Mouse (Mus musculus) hindbrain, embryonic 14.5 days (tissue): ENCODE measurements at regions not wholly inside any gene's neighbourhood (a gene's known extent, or its start where the extent isn't known, plus 50 kb on each side); places are given as distances from the start of the nearest gene placed in this dataset.

ENCODE experiments used
- ATAC-seq: fragments of 200-750 bp; cut with Nextera tagmentation; 2 replicates; pipeline ENCODE4 v1.8.0; 2017; ENCODE audit warnings: moderate number of reproducible peaks, mild to moderate bottlenecking, moderate TSS enrichment, moderate library complexity; ENCODE audit not compliant: low FRiP score
- DNase-seq: peaks from one replicate; pipeline ENCODE4 v3.0.0-alpha.2; 2015; ENCODE audit warnings: low spot score
- H3K27ac ChIP-seq: fragments of 300-500 bp; sonication (generic); 2 replicates; pipeline ENCODE4 v1.5.1; 2014; ENCODE audit warnings: mild to moderate bottlenecking, moderate library complexity
- H3K27me3 ChIP-seq: fragments of 300-500 bp; sonication (generic); 2 replicates; pipeline ENCODE4 v1.6.1; 2014; ENCODE audit warnings: mild to moderate bottlenecking, low read length, mixed read lengths; ENCODE audit not compliant: control insufficient read depth, insufficient read depth
- H3K36me3 ChIP-seq: fragments of 300-500 bp; sonication (generic); replicated peaks from 2 replicates; pipeline ENCODE4 v1.6.1; 2014; ENCODE audit not compliant: control insufficient read depth, insufficient read depth
- H3K4me1 ChIP-seq: fragments of 300-500 bp; sonication (generic); replicated peaks from 2 replicates; pipeline ENCODE4 v1.6.1; 2014; ENCODE audit warnings: antibody characterized with exemption, low read length, mixed read lengths; ENCODE audit not compliant: control insufficient read depth, insufficient read depth
- H3K4me2 ChIP-seq: fragments of 300-500 bp; sonication (generic); replicated peaks from 2 replicates; pipeline ENCODE4 v1.6.1; 2014; ENCODE audit warnings: mild to moderate bottlenecking, moderate library complexity
- H3K4me3 ChIP-seq: fragments of 300-500 bp; sonication (generic); replicated peaks from 2 replicates; pipeline ENCODE4 v1.5.1; 2014; ENCODE audit warnings: mild to moderate bottlenecking, low read length
- H3K9ac ChIP-seq: fragments of 300-500 bp; sonication (generic); 2 replicates; pipeline ENCODE4 v1.6.1; 2014
- H3K9me3 ChIP-seq: fragments of 300-500 bp; sonication (generic); 2 replicates; pipeline ENCODE4 v1.6.1; 2016; ENCODE audit warnings: low read length; ENCODE audit not compliant: control insufficient read depth
- WGBS: fragments of 180-500 bp; shearing (Covaris S2); extraction: QIAGEN DNeasy Blood & Tissue Kit; methylation state at CpG from one replicate; pipeline ENCODE4 v1.1.7; 2014; 5-methylcytosine and 5-hydroxymethylcytosine counted together

DNA sequence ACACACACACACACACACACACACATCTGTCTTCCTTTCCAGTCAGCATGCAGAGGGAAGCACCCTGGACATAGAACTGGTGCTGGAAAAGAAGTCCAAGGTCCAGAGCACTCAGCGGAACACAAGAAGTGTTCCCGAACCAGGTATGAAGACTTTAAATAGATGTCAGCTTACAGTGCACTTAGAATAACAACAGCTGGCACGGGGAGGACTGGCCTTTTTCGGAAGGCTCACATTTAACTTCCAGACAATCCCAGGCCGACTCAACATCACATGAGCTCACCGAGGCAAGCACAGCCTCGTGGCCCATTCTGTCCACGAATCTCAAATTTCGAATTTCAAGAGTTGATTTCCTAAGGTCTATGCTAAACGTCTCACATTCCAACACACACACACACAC, 70.9 kb upstream of the Slc25a33 start:
- Histone ChIP-seq H3K9ac (no peak overlapping the region), H3K4me1 (no peaks in the 10 kb centered on the region), H3K4me2 (no peak overlapping the region), H3K36me3 (no peaks in the 10 kb centered on the region), H3K27ac (no peak overlapping the region), H3K4me3 (no peak overlapping the region), H3K27me3 (no peaks in the 10 kb centered on the region), H3K9me3 (no peaks in the 10 kb centered on the region)
- no peak for DNase-seq
- WGBS = 89% methylated on average over 10 of the region's 10 CpGs
- no peak for ATAC-seq

- no peak overlapping the region for H3K9ac ChIP-seq
- H3K27ac ChIP-seq = no peak overlapping the region
- no peaks in the 10 kb centered on the region for H3K4me1 ChIP-seq
- no peak for DNase-seq
- ATAC-seq = no peak
- no peaks in the 10 kb centered on the region for H3K36me3 ChIP-seq
- H3K4me3 ChIP-seq = no peak overlapping the region
- WGBS = 45% methylated on average over 10 of the region's 10 CpGs
- H3K27me3 ChIP-seq = no peaks in the 10 kb centered on the region
- H3K9me3 ChIP-seq = no peaks in the 10 kb centered on the region
- H3K4me2 ChIP-seq = no peak overlapping the region
These were observed 69.7 kb upstream of the Slc25a33 start for GRCm38 (mm10) chr4:149843736-149844135.

GRCm38 (mm10) chr4:149842906-149843305, 68.8 kb upstream of the Slc25a33 start:
- no peak overlapping the region for H3K9ac ChIP-seq
- H3K4me3 ChIP-seq = no peak overlapping the region
- H3K4me1 ChIP-seq = no peaks in the 10 kb centered on the region
- DNase-seq (no peak), ATAC-seq (no peak)
- H3K4me2 ChIP-seq = no peak overlapping the region
- no peaks in the 10 kb centered on the region for H3K36me3 ChIP-seq
- WGBS = 91% methylated on average over 7 of the region's 7 CpGs
- H3K27ac ChIP-seq = no peak overlapping the region
- no peaks in the 10 kb centered on the region for H3K9me3 ChIP-seq
- H3K27me3 ChIP-seq = no peaks in the 10 kb centered on the region

- H3K27ac ChIP-seq = no peak overlapping the region
These were observed 67.8 kb upstream of the Slc25a33 start for GRCm38 (mm10) chr4:149841856-149842255.

DNA sequence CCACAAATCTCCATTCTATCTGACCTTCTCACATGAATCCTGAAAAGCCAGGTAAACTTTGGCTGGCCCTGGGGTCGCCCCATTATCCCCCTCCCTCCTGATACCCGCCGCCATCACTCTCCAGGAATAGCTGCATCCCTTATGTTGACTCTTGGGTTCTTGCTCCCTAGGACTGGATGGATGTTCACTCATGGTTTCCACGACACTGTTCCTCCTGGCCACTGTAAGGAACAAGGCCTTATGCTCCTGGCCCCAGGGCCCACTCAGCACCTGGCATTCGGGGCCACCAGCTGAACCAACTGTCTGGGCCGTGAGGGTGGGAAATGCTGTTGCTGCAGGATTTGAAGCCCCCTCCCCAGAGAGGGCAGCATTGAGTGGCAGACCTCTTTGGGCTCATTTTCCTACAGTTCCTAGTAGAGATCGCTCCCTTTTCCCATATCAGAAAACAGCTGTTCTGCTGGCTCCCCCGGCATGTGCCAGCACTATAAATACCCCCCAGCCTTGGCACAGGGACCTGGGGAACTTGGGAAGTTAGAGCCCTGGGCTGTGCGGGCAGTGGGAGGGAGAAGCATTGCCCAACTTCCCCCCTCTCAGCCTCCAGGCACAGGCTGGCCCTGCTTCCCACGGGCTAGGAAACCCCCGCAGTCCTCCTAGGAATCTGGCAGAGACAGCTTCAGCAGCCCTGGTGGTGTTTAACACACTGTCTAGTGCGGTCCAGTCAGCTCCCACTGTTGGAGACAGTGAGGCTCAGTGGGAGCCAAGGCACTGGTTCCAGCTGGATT, 66.6 kb upstream of the Slc25a33 start:
- Histone ChIP-seq H3K4me3 (no peak overlapping the region), H3K4me2 (no peak overlapping the region), H3K27ac (no peak overlapping the region), H3K27me3 (no peaks in the 10 kb centered on the region), H3K9ac (no peak overlapping the region), H3K36me3 (no peaks in the 10 kb centered on the region), H3K4me1 (no peaks in the 10 kb centered on the region), H3K9me3 (peaks cover 4% of the 10 kb centered on the region; the same call in 1 of the 2 replicates)
- 71% methylated on average over 12 of the region's 12 CpGs for WGBS
- peak; percentile 28 for DNase-seq
- ATAC-seq = no peak

More at GRCm38 (mm10) chr4:149841856-149842255, 67.8 kb upstream of the Slc25a33 start:
- Histone ChIP-seq H3K9me3 (peaks cover 4% of the 10 kb centered on the region; the same call in 1 of the 2 replicates), H3K4me1 (no peaks in the 10 kb centered on the region), H3K36me3 (no peaks in the 10 kb centered on the region), H3K4me2 (no peak overlapping the region), H3K27me3 (no peaks in the 10 kb centered on the region), H3K4me3 (no peak overlapping the region), H3K9ac (no peak overlapping the region)
- DNase-seq = no peak
- no peak for ATAC-seq
- WGBS = 65% methylated on average over 6 of the region's 6 CpGs

DNA sequence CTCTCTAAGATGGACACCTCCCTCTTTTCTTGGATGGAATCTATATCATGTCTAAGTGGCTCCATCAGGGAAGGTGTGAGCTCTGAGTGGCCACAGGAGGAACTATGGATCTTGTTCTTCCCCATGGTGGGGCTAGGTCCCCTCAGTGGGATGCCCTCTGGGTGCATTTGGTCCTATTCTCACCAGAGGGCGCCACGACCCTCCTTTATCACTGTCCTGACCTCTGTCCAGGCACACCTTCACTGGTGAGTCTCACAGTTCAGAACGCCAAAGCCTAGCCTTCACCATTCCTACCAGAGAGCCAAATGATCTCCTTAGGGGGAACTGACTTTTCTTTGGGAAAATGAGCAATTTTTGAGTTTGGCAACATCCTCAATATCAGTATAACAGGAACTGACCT, 64.6 kb upstream of the Slc25a33 start:
- H3K27me3 ChIP-seq = no peaks in the 10 kb centered on the region
- WGBS = 15% methylated on average over 3 of the region's 3 CpGs
- H3K9me3 ChIP-seq = peaks cover 4% of the 10 kb centered on the region; the same call in 1 of the 2 replicates
- H3K4me1 ChIP-seq = no peaks in the 10 kb centered on the region
- no peak for DNase-seq
- H3K4me3 ChIP-seq = no peak overlapping the region
- H3K36me3 ChIP-seq = no peaks in the 10 kb centered on the region
- H3K9ac ChIP-seq = no peak overlapping the region
- no peak overlapping the region for H3K27ac ChIP-seq
- H3K4me2 ChIP-seq = no peak overlapping the region
- ATAC-seq = no peak

DNA sequence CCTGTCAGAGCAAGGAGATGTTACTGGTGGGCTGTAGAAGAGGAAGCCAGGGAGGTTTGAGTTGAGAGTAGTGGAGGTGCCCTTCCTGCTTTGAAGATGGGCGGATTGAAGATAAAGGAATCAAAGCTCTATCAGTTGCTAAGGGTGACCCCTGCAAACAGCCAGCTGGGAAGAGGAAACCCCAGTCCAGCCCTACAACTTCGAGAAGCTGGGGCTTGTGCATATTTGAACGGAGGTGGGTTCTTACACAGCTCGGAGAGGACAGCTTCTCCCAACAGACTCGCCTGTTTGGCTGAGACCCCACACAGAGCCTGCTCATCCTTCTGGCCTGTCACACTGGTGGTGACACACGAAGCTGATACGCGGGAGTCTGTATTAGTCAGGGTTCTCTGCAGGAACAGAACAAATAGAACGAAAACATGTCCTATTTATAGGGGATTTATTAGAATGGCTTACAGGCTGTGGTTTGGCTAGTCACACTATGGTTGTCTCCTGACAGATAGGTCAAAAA, 60.6 kb upstream of the Slc25a33 start:
- no peaks in the 10 kb centered on the region for H3K36me3 ChIP-seq
- 80% methylated on average over 9 of the region's 9 CpGs for WGBS
- no peak overlapping the region for H3K27ac ChIP-seq
- H3K27me3 ChIP-seq = no peaks in the 10 kb centered on the region
- H3K4me3 ChIP-seq = no peak overlapping the region
- no peak overlapping the region for H3K4me2 ChIP-seq
- peaks cover 4% of the 10 kb centered on the region; the same call in 1 of the 2 replicates for H3K9me3 ChIP-seq
- H3K4me1 ChIP-seq = no peaks in the 10 kb centered on the region
- no peak overlapping the region for H3K9ac ChIP-seq
- DNase-seq (no peak), ATAC-seq (no peak)

- H3K4me1 ChIP-seq = no peaks in the 10 kb centered on the region
- ATAC-seq = no peak
- H3K9me3 ChIP-seq = peaks cover 4% of the 10 kb centered on the region; the same call in 1 of the 2 replicates
- H3K36me3 ChIP-seq = no peaks in the 10 kb centered on the region
- no peaks in the 10 kb centered on the region for H3K27me3 ChIP-seq
- H3K27ac ChIP-seq = no peak overlapping the region
- no peak for DNase-seq
- H3K9ac ChIP-seq = no peak overlapping the region
- H3K4me2 ChIP-seq = no peak overlapping the region
- H3K4me3 ChIP-seq = no peak overlapping the region
- WGBS = 67% methylated on average over 10 of the region's 10 CpGs
These were observed 58.5 kb upstream of the Slc25a33 start for GRCm38 (mm10) chr4:149832446-149833101.

DNA sequence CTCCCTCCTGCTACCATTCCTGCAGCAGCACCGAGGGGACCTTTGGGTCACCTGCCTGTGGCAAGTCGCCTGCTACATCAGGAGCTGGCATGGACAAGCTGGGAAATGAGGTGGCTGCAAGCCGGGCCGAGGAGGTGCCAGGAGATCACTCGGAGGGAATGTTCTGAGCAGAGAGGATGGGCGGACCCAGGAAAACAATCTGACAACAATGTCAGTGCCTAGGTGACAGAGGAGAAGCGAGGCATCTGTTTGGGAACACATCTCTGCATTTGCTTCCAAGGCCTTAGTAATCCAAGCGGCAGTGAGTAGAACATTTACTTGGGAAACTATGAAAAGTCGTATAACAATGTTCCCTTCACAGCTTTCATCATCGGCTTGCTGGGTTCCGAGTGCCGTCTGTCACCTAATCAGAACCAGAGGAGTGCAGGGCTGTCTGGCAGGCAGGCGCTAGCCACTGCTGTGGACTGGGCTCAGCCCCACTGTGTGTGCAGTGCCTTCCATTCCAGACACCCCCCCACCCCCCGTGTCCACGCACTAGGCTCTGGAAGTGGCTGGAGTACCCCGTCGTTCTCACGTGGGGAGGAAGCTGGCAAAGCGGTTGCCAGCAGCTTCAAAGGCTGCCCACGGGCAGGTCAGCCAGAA, 56.6 kb upstream of the Slc25a33 start:
- Histone ChIP-seq H3K4me2 (no peak overlapping the region), H3K27ac (no peak overlapping the region), H3K9ac (no peak overlapping the region), H3K36me3 (no peaks in the 10 kb centered on the region), H3K9me3 (no peaks in the 10 kb centered on the region), H3K27me3 (no peaks in the 10 kb centered on the region), H3K4me1 (no peaks in the 10 kb centered on the region), H3K4me3 (no peak overlapping the region)
- ATAC-seq (no peak), DNase-seq (no peak)
- 81% methylated on average over 20 of the region's 20 CpGs for WGBS
